Mouse (Mus musculus): ENCODE results near the gene Snx29. TPM values are rescaled to one million over a fixed set of nuclear protein-coding genes. Genes with fewer than 3 reads are reported as not detected.

The Snx29 gene
- polyA plus RNA-seq, 1 experiment = not detected

- Histone ChIP-seq H3K27ac (ENCODE audit: insufficient read depth, low read depth, low read length) (no peak overlapping the region), H3K4me3 (ENCODE audit: insufficient read depth, low read depth, low read length) (no peak overlapping the region), H3K4me1 (ENCODE audit: control insufficient read depth, insufficient read depth, low read length) (peaks cover 8% of the 10 kb centered on the region)
- TF ChIP-seq POLR2A (IDR thresholded peaks at IDR 0.05; ENCODE audit: insufficient read depth, low read depth, low read length) (no peak), CTCF (IDR thresholded peaks at IDR 0.05; ENCODE audit: insufficient read depth, low read depth, low read length) (no peak)
- 94% methylated on average over 1 of the region's 1 CpGs for WGBS
Observed at GRCm38 (mm10) chr16:11460210-11460609, 137.5 kb downstream of the Snx29 start.

- Histone ChIP-seq H3K4me1 (ENCODE audit: control insufficient read depth, insufficient read depth, low read length) (peaks cover 8% of the 10 kb centered on the region), H3K27ac (ENCODE audit: insufficient read depth, low read depth, low read length) (no peak overlapping the region), H3K4me3 (ENCODE audit: insufficient read depth, low read depth, low read length) (no peak overlapping the region)
- TF ChIP-seq POLR2A (IDR thresholded peaks at IDR 0.05; ENCODE audit: insufficient read depth, low read depth, low read length) (no peak), CTCF (IDR thresholded peaks at IDR 0.05; ENCODE audit: insufficient read depth, low read depth, low read length) (no peak)
- 47% methylated on average over 7 of the region's 7 CpGs for WGBS
Observed at GRCm38 (mm10) chr16:11461612-11462011, 138.9 kb downstream of the Snx29 start.

- Histone ChIP-seq H3K4me3 (ENCODE audit: insufficient read depth, low read depth, low read length) (no peak overlapping the region), H3K4me1 (ENCODE audit: control insufficient read depth, insufficient read depth, low read length) (peaks cover 5% of the 10 kb centered on the region), H3K27ac (ENCODE audit: insufficient read depth, low read depth, low read length) (no peak overlapping the region)
- TF ChIP-seq POLR2A (IDR thresholded peaks at IDR 0.05; ENCODE audit: insufficient read depth, low read depth, low read length) (no peak), CTCF (IDR thresholded peaks at IDR 0.05; ENCODE audit: insufficient read depth, low read depth, low read length) (peak; percentile 46; the same call in 1 of the 2 replicates)
- WGBS = 58% methylated on average over 15 of the region's 15 CpGs
Observed at GRCm38 (mm10) chr16:11468533-11469179, 145.9 kb downstream of the Snx29 start.

- no peak overlapping the region for H3K27ac ChIP-seq (ENCODE audit: insufficient read depth, low read depth, low read length)
- H3K4me3 ChIP-seq (ENCODE audit: insufficient read depth, low read depth, low read length) = no peak overlapping the region
- peaks cover 5% of the 10 kb centered on the region for H3K4me1 ChIP-seq (ENCODE audit: control insufficient read depth, insufficient read depth, low read length)
- 98% methylated on average over 3 of the region's 3 CpGs for WGBS
- TF ChIP-seq POLR2A (IDR thresholded peaks at IDR 0.05; ENCODE audit: insufficient read depth, low read depth, low read length) (no peak), CTCF (IDR thresholded peaks at IDR 0.05; ENCODE audit: insufficient read depth, low read depth, low read length) (no peak)
Observed at GRCm38 (mm10) chr16:11469491-11469890, 146.8 kb downstream of the Snx29 start.

- H3K4me3 ChIP-seq (ENCODE audit: insufficient read depth, low read depth, low read length) = no peak overlapping the region
- peaks cover 5% of the 10 kb centered on the region for H3K4me1 ChIP-seq (ENCODE audit: control insufficient read depth, insufficient read depth, low read length)
- 93% methylated on average over 2 of the region's 2 CpGs for WGBS
- no peak overlapping the region for H3K27ac ChIP-seq (ENCODE audit: insufficient read depth, low read depth, low read length)
- TF ChIP-seq POLR2A (IDR thresholded peaks at IDR 0.05; ENCODE audit: insufficient read depth, low read depth, low read length) (no peak), CTCF (IDR thresholded peaks at IDR 0.05; ENCODE audit: insufficient read depth, low read depth, low read length) (no peak)
Observed at GRCm38 (mm10) chr16:11471246-11471645, 148.5 kb downstream of the Snx29 start.

- no peak overlapping the region for H3K27ac ChIP-seq (ENCODE audit: insufficient read depth, low read depth, low read length)
- no peak overlapping the region for H3K4me3 ChIP-seq (ENCODE audit: insufficient read depth, low read depth, low read length)
- no peak for TF ChIP-seq POLR2A (IDR thresholded peaks at IDR 0.05; ENCODE audit: insufficient read depth, low read depth, low read length)
- TF ChIP-seq CTCF (IDR thresholded peaks at IDR 0.05; ENCODE audit: insufficient read depth, low read depth, low read length) = no peak
- 70% methylated on average over 4 of the region's 4 CpGs for WGBS
- H3K4me1 ChIP-seq (ENCODE audit: control insufficient read depth, insufficient read depth, low read length) = peaks cover 5% of the 10 kb centered on the region
Observed at GRCm38 (mm10) chr16:11472852-11473251, 150.1 kb downstream of the Snx29 start.

GRCm38 (mm10) chr16:11473474-11473873, 150.8 kb downstream of the Snx29 start:
- Histone ChIP-seq H3K4me3 (ENCODE audit: insufficient read depth, low read depth, low read length) (no peak overlapping the region), H3K4me1 (ENCODE audit: control insufficient read depth, insufficient read depth, low read length) (peaks cover 5% of the 10 kb centered on the region), H3K27ac (ENCODE audit: insufficient read depth, low read depth, low read length) (no peak overlapping the region)
- TF ChIP-seq POLR2A (IDR thresholded peaks at IDR 0.05; ENCODE audit: insufficient read depth, low read depth, low read length) (no peak), CTCF (IDR thresholded peaks at IDR 0.05; ENCODE audit: insufficient read depth, low read depth, low read length) (no peak)
- WGBS = 96% methylated on average over 3 of the region's 3 CpGs

- no peak overlapping the region for H3K27ac ChIP-seq (ENCODE audit: insufficient read depth, low read depth, low read length)
- peaks cover 3% of the 10 kb centered on the region; the same call in 1 of the 2 replicates for H3K4me1 ChIP-seq (ENCODE audit: control insufficient read depth, insufficient read depth, low read length)
- H3K4me3 ChIP-seq (ENCODE audit: insufficient read depth, low read depth, low read length) = no peak overlapping the region
- WGBS = 87% methylated on average over 6 of the region's 6 CpGs
- TF ChIP-seq CTCF (IDR thresholded peaks at IDR 0.05; ENCODE audit: insufficient read depth, low read depth, low read length) (no peak), POLR2A (IDR thresholded peaks at IDR 0.05; ENCODE audit: insufficient read depth, low read depth, low read length) (no peak)
Observed at GRCm38 (mm10) chr16:11473893-11474505, 151.3 kb downstream of the Snx29 start.

GRCm38 (mm10) chr16:11475137-11475943, 152.6 kb downstream of the Snx29 start:
- Histone ChIP-seq H3K27ac (ENCODE audit: insufficient read depth, low read depth, low read length) (no peak overlapping the region), H3K4me3 (ENCODE audit: insufficient read depth, low read depth, low read length) (no peak overlapping the region), H3K4me1 (ENCODE audit: control insufficient read depth, insufficient read depth, low read length) (peaks cover 3% of the 10 kb centered on the region; the same call in 1 of the 2 replicates)
- no peak for TF ChIP-seq CTCF (IDR thresholded peaks at IDR 0.05; ENCODE audit: insufficient read depth, low read depth, low read length)
- 80% methylated on average over 10 of the region's 10 CpGs for WGBS
